ENCODE assay signal across 24 mouse cellular contexts in genomic region chrX:163845408-163845807, GRCm38 (mm10).
"Had no signal": no experiment of that assay in that cellular context is flagged by ENCODE, and none has a peak within 500 bp of the region (broad histone marks: within the 10 kb centered on the region; RNA-seq: fewer than 3 reads in every experiment).

No protein-coding gene starts in this region.

- ATAC-seq: liver, postnatal 0 days; lung, postnatal 0 days; midbrain, embryonic 13.5 days; midbrain, embryonic 15.5 days had no signal

- H3K27ac ChIP-seq: liver, embryonic 13.5 days; liver, embryonic 15.5 days; lung, embryonic 15.5 days; macrophage; midbrain, embryonic 13.5 days; midbrain, embryonic 15.5 days; neural tube, embryonic 13.5 days; neural tube, embryonic 15.5 days; stomach, embryonic 15.5 days; stomach, postnatal 0 days had no signal

- DNase-seq: liver, embryonic 13.5 days; liver, postnatal 0 days; lung, adult 2 months; lung, postnatal 14 days; retina, postnatal 1 day; right cerebral cortex, adult 18-20 months; right cerebral cortex, postnatal 25 days; right cerebral cortex, postnatal 4 days; spleen, adult 18-20 months; thymus, adult 2 months; thymus, postnatal 25 days; thymus, postnatal 4 days had no signal

- H3K4me3 ChIP-seq: liver, embryonic 13.5 days; liver, embryonic 15.5 days; lung, embryonic 15.5 days; megakaryocyte, embryonic 14.5 days; midbrain, embryonic 13.5 days; midbrain, embryonic 15.5 days; myocyte; neural tube, embryonic 13.5 days; neural tube, embryonic 15.5 days; stomach, embryonic 15.5 days had no signal

- H3K4me1 ChIP-seq: liver, embryonic 13.5 days; liver, embryonic 15.5 days; lung, embryonic 15.5 days; midbrain, embryonic 13.5 days; midbrain, embryonic 15.5 days; neural tube, embryonic 13.5 days; neural tube, embryonic 15.5 days; stomach, embryonic 15.5 days had no signal
